37 mouse cellular contexts compared by ENCODE assay signal in genomic region chr4:96722301-96722700, GRCm38 (mm10). TPM values are rescaled to one million over a fixed set of nuclear protein-coding genes. Genes with fewer than 3 reads are reported as not detected.
"Had no signal": no experiment of that assay in that cellular context is flagged by ENCODE, and none has a peak within 500 bp of the region (broad histone marks: within the 10 kb centered on the region; RNA-seq: fewer than 3 reads in every experiment).

No protein-coding gene starts in this region.

- H3K4me3 ChIP-seq: limb, embryonic 10.5 days; limb, embryonic 12.5 days; limb, embryonic 13.5 days; limb, embryonic 15.5 days; liver, embryonic 12.5 days; liver, embryonic 13.5 days; liver, embryonic 15.5 days; lung, embryonic 15.5 days; megakaryocyte, embryonic 14.5 days; midbrain, embryonic 10.5 days; midbrain, embryonic 12.5 days; midbrain, embryonic 13.5 days; midbrain, embryonic 15.5 days; myocyte; neural tube, embryonic 12.5 days had no signal

- ATAC-seq: liver, embryonic 12.5 days; liver, postnatal 0 days; lung, postnatal 0 days; midbrain, embryonic 13.5 days; midbrain, embryonic 15.5 days; midbrain, embryonic 16.5 days had no signal

- H3K36me3 ChIP-seq: limb, embryonic 10.5 days; limb, embryonic 12.5 days; limb, embryonic 13.5 days; limb, embryonic 15.5 days; liver, embryonic 12.5 days; liver, embryonic 13.5 days; liver, embryonic 15.5 days; lung, embryonic 15.5 days; midbrain, embryonic 10.5 days; midbrain, embryonic 12.5 days; midbrain, embryonic 13.5 days; midbrain, embryonic 15.5 days; neural tube, embryonic 12.5 days had no signal

- H3K4me1 ChIP-seq: limb, embryonic 15.5 days; liver, embryonic 12.5 days; liver, embryonic 13.5 days; liver, embryonic 15.5 days; lung, embryonic 15.5 days; megakaryocyte, embryonic 14.5 days; midbrain, embryonic 15.5 days; neural tube, embryonic 12.5 days had no signal

- H3K27me3 ChIP-seq: limb, embryonic 12.5 days; limb, embryonic 13.5 days; limb, embryonic 15.5 days; liver, embryonic 12.5 days; liver, embryonic 13.5 days; liver, embryonic 15.5 days; lung, embryonic 15.5 days; megakaryocyte, embryonic 14.5 days; midbrain, embryonic 12.5 days; midbrain, embryonic 13.5 days; midbrain, embryonic 15.5 days; neural tube, embryonic 12.5 days had no signal

- H3K9me3 ChIP-seq: limb, embryonic 10.5 days; limb, embryonic 12.5 days; limb, embryonic 13.5 days; limb, embryonic 15.5 days; liver, embryonic 12.5 days; liver, embryonic 13.5 days; liver, embryonic 15.5 days; lung, embryonic 15.5 days; megakaryocyte, embryonic 14.5 days; midbrain, embryonic 10.5 days; midbrain, embryonic 12.5 days; midbrain, embryonic 13.5 days; midbrain, embryonic 15.5 days; neural tube, embryonic 12.5 days had no signal

- H3K27ac ChIP-seq: limb, embryonic 10.5 days; limb, embryonic 12.5 days; limb, embryonic 13.5 days; limb, embryonic 15.5 days; liver, embryonic 12.5 days; liver, embryonic 13.5 days; liver, embryonic 14.5 days; liver, embryonic 15.5 days; lung, embryonic 15.5 days; macrophage; midbrain, embryonic 10.5 days; midbrain, embryonic 12.5 days; midbrain, embryonic 13.5 days; midbrain, embryonic 15.5 days; neural tube, embryonic 12.5 days had no signal

- DNase-seq: left cerebral cortex, postnatal 4 days; liver; liver, embryonic 13.5 days; liver, postnatal 0 days; lung, adult 18-20 months; lung, adult 2 months; lung, embryonic 14.5 days; lung, postnatal 10 days; lung, postnatal 14 days; lung, postnatal 36 days; lung, postnatal 4 days; midbrain, embryonic 14.5 days had no signal

- H3K4me2 ChIP-seq: limb, embryonic 12.5 days; limb, embryonic 13.5 days; limb, embryonic 15.5 days; liver, embryonic 11.5 days; liver, embryonic 12.5 days; liver, embryonic 13.5 days; liver, embryonic 15.5 days; lung, embryonic 14.5 days; lung, embryonic 15.5 days; midbrain, embryonic 11.5 days; midbrain, embryonic 12.5 days; midbrain, embryonic 13.5 days; midbrain, embryonic 15.5 days; neural tube, embryonic 12.5 days had no signal

- H3K9ac ChIP-seq: limb, embryonic 12.5 days; limb, embryonic 13.5 days; limb, embryonic 15.5 days; liver, embryonic 12.5 days; liver, embryonic 13.5 days; liver, embryonic 14.5 days; liver, embryonic 15.5 days; liver, postnatal 0 days; lung, embryonic 14.5 days; lung, embryonic 15.5 days; midbrain, embryonic 12.5 days; midbrain, embryonic 13.5 days; midbrain, embryonic 15.5 days; neural tube, embryonic 12.5 days had no signal

RNA-seq across cellular contexts. Expression of gene Cyp2j5, which starts 58.3 kb away (rescaled TPM):
- polyA plus RNA-seq: limb, embryonic 10.5 days; limb, embryonic 11.5 days; limb, embryonic 12.5 days; limb, embryonic 13.5 days; limb, embryonic 14.5 days; limb, embryonic 15.5 days; lung, embryonic 14.5 days; lung, embryonic 15.5 days; lung, embryonic 16.5 days; lung, postnatal 0 days; macrophage; midbrain, embryonic 10.5 days; midbrain, embryonic 11.5 days; midbrain, embryonic 12.5 days; midbrain, embryonic 13.5 days; midbrain, embryonic 14.5 days; midbrain, embryonic 15.5 days; midbrain, embryonic 16.5 days; midbrain, postnatal 0 days; myocyte; neural tube, embryonic 11.5 days; neural tube, embryonic 12.5 days had no signal
